Mouse (Mus musculus) lung, adult 2 months (tissue): Measurements from ENCODE around the gene Wasf2. TPM values are rescaled to one million over a fixed set of nuclear protein-coding genes. Genes with fewer than 3 reads are reported as not detected.

Experiments
- DNase-seq: peaks from one replicate; pipeline ENCODE4 v3.0.0; 2022
- H3K4me1 ChIP-seq: fragments of 200-500 bp; 2 replicates; pipeline ENCODE4 v1.6.1; 2011; ENCODE audit warnings: low read length; ENCODE audit not compliant: control insufficient read depth, insufficient read depth
- H3K4me3 ChIP-seq: fragments of 200-500 bp; replicated peaks from 2 replicates; pipeline ENCODE3; 2011; ENCODE audit warnings: low read depth, mild to moderate bottlenecking, control low read depth, low read length; ENCODE audit errors: extremely low read depth
- CTCF ChIP-seq: fragments of 200-500 bp; IDR thresholded peaks from 2 replicates; pipeline ENCODE4 v1.5.1; 2011; ENCODE audit warnings: mild to moderate bottlenecking, low read length, control low read depth; ENCODE audit not compliant: insufficient read depth
- POLR2A ChIP-seq: fragments of 200-500 bp; IDR thresholded peaks from 2 replicates; pipeline ENCODE4 v1.6.1; 2011; ENCODE audit warnings: low read depth, mild to moderate bottlenecking, control low read depth, low read length, borderline replicate concordance; ENCODE audit errors: extremely low read depth
- WGBS: fragments of 180-500 bp; shearing (Covaris S2); methylation state at CpG from one replicate; pipeline ENCODE4 v1.1.7; 2018; 5-methylcytosine and 5-hydroxymethylcytosine counted together
- polyA plus RNA-seq: library from polyadenylated mRNA; depleted of rRNA; stranded (reverse); fragments of >200 nt; gene quantifications from 2 replicates; pipeline ENCODE4 v1.2.3, GENCODE M21; 2012

Wasf2 gene
- polyA plus RNA-seq, 1 experiment: 109 TPM

GRCm38 (mm10) chr4:133213661-133214060 lies 83.4 kb downstream of the Wasf2 start:
- no peak for TF ChIP-seq CTCF
- no peak for TF ChIP-seq POLR2A
- no peak for DNase-seq
- Histone ChIP-seq H3K4me3 (no peak overlapping the region), H3K4me1 (peaks cover 6% of the 10 kb centered on the region)
- 37% methylated on average over 10 of the region's 10 CpGs for WGBS

- WGBS: 9% methylated on average over 5 of the region's 5 CpGs
- TF ChIP-seq CTCF (peak; percentile 92), POLR2A (no peak)
- Histone ChIP-seq H3K4me3 (no peak overlapping the region), H3K4me1 (peaks cover 8% of the 10 kb centered on the region)
- DNase-seq: peak; percentile 67
These were observed 87.3 kb downstream of the Wasf2 start for GRCm38 (mm10) chr4:133217641-133218040.

- Histone ChIP-seq H3K4me3 (no peak overlapping the region), H3K4me1 (0 out of 2 replicates have a peak, but pooled peaks cover 2% of the 10 kb centered on the region)
- TF ChIP-seq CTCF (no peak), POLR2A (no peak)
- 74% methylated on average over 3 of the region's 3 CpGs for WGBS
- no peak for DNase-seq
These were observed 88.4 kb downstream of the Wasf2 start for GRCm38 (mm10) chr4:133218745-133219144.

- H3K4me1 ChIP-seq: 0 out of 2 replicates have a peak, but pooled peaks cover 2% of the 10 kb centered on the region
- no peak for TF ChIP-seq CTCF
- TF ChIP-seq POLR2A: no peak
- 16% methylated on average over 25 of the region's 25 CpGs for WGBS
- DNase-seq: peak; percentile 64
- no peak overlapping the region for H3K4me3 ChIP-seq
These were observed 90.4 kb downstream of the Wasf2 start for GRCm38 (mm10) chr4:133220656-133221055.

GRCm38 (mm10) chr4:133221701-133222100 lies 91.4 kb downstream of the Wasf2 start:
- DNase-seq: no peak
- TF ChIP-seq CTCF (no peak), POLR2A (no peak)
- 85% methylated on average over 8 of the region's 8 CpGs for WGBS
- Histone ChIP-seq H3K4me1 (0 out of 2 replicates have a peak, but pooled peaks cover 2% of the 10 kb centered on the region), H3K4me3 (no peak overlapping the region)

GRCm38 (mm10) chr4:133223875-133224274 lies 93.6 kb downstream of the Wasf2 start:
- WGBS: 66% methylated on average over 5 of the region's 5 CpGs
- H3K4me3 ChIP-seq: no peak overlapping the region
- 0 out of 2 replicates have a peak, but pooled peaks cover 2% of the 10 kb centered on the region for H3K4me1 ChIP-seq
- no peak for TF ChIP-seq POLR2A
- TF ChIP-seq CTCF: no peak
- DNase-seq: no peak

- H3K4me3 ChIP-seq: no peak overlapping the region
- DNase-seq: no peak
- H3K4me1 ChIP-seq: no peaks in the 10 kb centered on the region
- 58% methylated on average over 10 of the region's 10 CpGs for whole genome bisulfite sequencing
- TF ChIP-seq POLR2A: no peak
- no peak for TF ChIP-seq CTCF
These were observed 95.8 kb downstream of the Wasf2 start for GRCm38 (mm10) chr4:133226073-133226472.

- Histone ChIP-seq H3K4me1 (no peaks in the 10 kb centered on the region), H3K4me3 (no peak overlapping the region)
- WGBS: 63% methylated on average over 8 of the region's 8 CpGs
- DNase-seq: no peak
- TF ChIP-seq POLR2A: no peak
These were observed 97.3 kb downstream of the Wasf2 start for GRCm38 (mm10) chr4:133227636-133228035.

- WGBS: 80% methylated on average over 8 of the region's 8 CpGs
- H3K4me3 ChIP-seq: no peak overlapping the region
These were observed 99.3 kb downstream of the Wasf2 start for GRCm38 (mm10) chr4:133229582-133229981.

GRCm38 (mm10) chr4:133233285-133233976 lies 103.1 kb downstream of the Wasf2 start:
- no peak for TF ChIP-seq POLR2A
- TF ChIP-seq CTCF: peak; percentile 87
- Histone ChIP-seq H3K4me1 (no peaks in the 10 kb centered on the region), H3K4me3 (no peak overlapping the region)
- no peak for DNase-seq
- WGBS: 34% methylated on average over 10 of the region's 10 CpGs

More at GRCm38 (mm10) chr4:133229582-133229981, 99.3 kb downstream of the Wasf2 start:
- DNase-seq: no peak
- TF ChIP-seq POLR2A (no peak), CTCF (no peak)
- H3K4me1 ChIP-seq: no peaks in the 10 kb centered on the region
